Mouse (Mus musculus) erythroblast, embryonic 14.5 days (primary cell): Measurements from ENCODE around the gene Pramel7.

Experiments
- GATA1 ChIP-seq: IDR thresholded peaks from 2 replicates; pipeline ENCODE4 v1.6.1; 2012; ENCODE audit warnings: low read length, inconsistent platforms, mixed read lengths
- TAL1 ChIP-seq: IDR thresholded peaks from 3 replicates; pipeline ENCODE4 v1.6.1; 2012; ENCODE audit warnings: low read length, inconsistent platforms, mixed read lengths

DNA sequence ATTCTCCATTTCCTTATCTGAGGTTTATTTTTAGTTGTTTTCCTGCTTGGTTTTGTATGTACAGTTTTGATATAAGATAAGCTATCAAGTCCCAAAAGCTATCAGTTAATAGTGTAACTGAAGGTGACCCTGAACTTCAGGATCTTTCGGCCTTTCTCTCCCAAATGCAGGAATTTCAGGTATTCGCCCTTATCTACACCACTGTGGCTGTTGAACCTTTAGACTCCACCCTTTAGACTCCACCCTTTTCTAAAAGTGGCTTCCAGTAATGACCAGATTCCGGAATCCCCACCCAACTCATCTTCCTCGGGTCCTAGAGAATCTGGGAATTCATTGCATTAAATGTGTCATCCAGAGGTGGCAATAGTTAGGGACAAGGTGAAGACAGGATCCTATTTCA, 15.7 kb downstream of the Pramel7 start:
- TF ChIP-seq GATA1, result no peak
- TF ChIP-seq TAL1, result no peak
